19 mouse cellular contexts compared by ENCODE assay signal in the genomic region with DNA sequence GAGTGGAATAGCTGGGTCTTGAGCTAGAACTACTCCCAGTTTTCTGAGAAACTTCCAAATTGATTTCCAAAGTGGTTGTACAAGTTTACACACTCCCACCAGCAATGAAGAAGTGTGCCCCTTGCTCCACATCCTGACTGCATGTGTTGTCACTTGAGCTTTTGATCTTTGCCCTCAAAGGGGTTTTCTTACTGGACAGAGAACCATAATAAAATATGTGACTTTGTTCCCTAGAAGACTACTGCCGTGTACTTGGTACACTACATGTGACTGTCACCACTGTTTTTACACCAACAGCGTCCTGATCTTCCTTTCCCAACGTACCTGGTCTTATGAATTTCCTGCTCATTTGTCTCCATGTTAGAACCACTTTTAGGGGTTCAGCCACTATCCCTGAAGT.
"Had no signal": no experiment of that assay in that cellular context is flagged by ENCODE, and none has a peak within 500 bp of the region (broad histone marks: within the 10 kb centered on the region; RNA-seq: fewer than 3 reads in every experiment).

No protein-coding gene starts in this region.

- ATAC-seq: midbrain, embryonic 13.5 days; midbrain, embryonic 16.5 days had no signal

- H3K4me2 ChIP-seq: lung, embryonic 14.5 days; midbrain, embryonic 13.5 days; neural tube, embryonic 13.5 days; neural tube, embryonic 15.5 days had no signal

- H3K4me1 ChIP-seq: midbrain, embryonic 10.5 days; midbrain, embryonic 13.5 days; neural tube, embryonic 13.5 days; neural tube, embryonic 15.5 days had no signal

- H3K9ac ChIP-seq: liver, embryonic 14.5 days; lung, embryonic 14.5 days; midbrain, embryonic 13.5 days; neural tube, embryonic 13.5 days; neural tube, embryonic 15.5 days had no signal

- DNase-seq: lung, adult 18-20 months; lung, embryonic 14.5 days; lung, postnatal 10 days; lung, postnatal 4 days; retina, postnatal 1 day; right cerebral cortex, adult 18-20 months; right cerebral cortex, postnatal 25 days; right cerebral cortex, postnatal 4 days; spleen, adult 18-20 months; thymus, adult 2 months; thymus, postnatal 25 days; thymus, postnatal 4 days had no signal

- H3K36me3 ChIP-seq: midbrain, embryonic 10.5 days; midbrain, embryonic 13.5 days; neural tube, embryonic 13.5 days; neural tube, embryonic 15.5 days had no signal

- H3K4me3 ChIP-seq: midbrain, embryonic 10.5 days; midbrain, embryonic 13.5 days; myocyte; neural tube, embryonic 13.5 days; neural tube, embryonic 15.5 days had no signal

- H3K27me3 ChIP-seq: midbrain, embryonic 13.5 days; neural tube, embryonic 13.5 days; neural tube, embryonic 15.5 days had no signal

- H3K9me3 ChIP-seq: midbrain, embryonic 10.5 days; midbrain, embryonic 13.5 days; neural tube, embryonic 13.5 days; neural tube, embryonic 15.5 days had no signal

- H3K27ac ChIP-seq: liver, embryonic 14.5 days; midbrain, embryonic 10.5 days; midbrain, embryonic 13.5 days; neural tube, embryonic 13.5 days; neural tube, embryonic 15.5 days had no signal
